Mouse (Mus musculus): ENCODE measurements around the gene Magoh. TPM values are rescaled to one million over a fixed set of nuclear protein-coding genes. Genes with fewer than 3 reads are reported as not detected.
A peak's percentile ranks its signal among the peaks of the same experiment; 100 is the strongest.

Gene Magoh
- polyA plus RNA-seq, 1 experiment from 2014 or later: 214 TPM

GRCm38 (mm10) chr4:107846795-107847194, 32.8 kb upstream of the Magoh start:
- H3K9ac ChIP-seq: no peak overlapping the region
- no peak for ATAC-seq (ENCODE audit: insufficient number of reproducible peaks, insufficient read depth, low FRiP score, low TSS enrichment, low read depth)
- 0 out of 2 replicates have a peak, but pooled peaks cover 2% of the 10 kb centered on the region for H3K36me3 ChIP-seq
- WGBS: 60% methylated on average over 7 of the region's 7 CpGs
- H3K4me1 ChIP-seq: peaks cover 12% of the 10 kb centered on the region
- no peak overlapping the region for H3K4me3 ChIP-seq
- no peak overlapping the region for H3K27ac ChIP-seq
- H3K4me2 ChIP-seq: no peak overlapping the region
- no peaks in the 10 kb centered on the region for H3K9me3 ChIP-seq
- peaks cover 24% of the 10 kb centered on the region for H3K27me3 ChIP-seq

GRCm38 (mm10) chr4:107848546-107848945, 31.0 kb upstream of the Magoh start:
- H3K9me3 ChIP-seq: no peaks in the 10 kb centered on the region
- 82% methylated on average over 5 of the region's 5 CpGs for WGBS
- ATAC-seq (ENCODE audit: insufficient number of reproducible peaks, insufficient read depth, low FRiP score, low TSS enrichment, low read depth): no peak
- no peak overlapping the region for H3K27ac ChIP-seq
- H3K4me3 ChIP-seq: no peak overlapping the region
- peaks cover 6% of the 10 kb centered on the region for H3K4me1 ChIP-seq
- 0 out of 2 replicates have a peak, but pooled peaks cover 2% of the 10 kb centered on the region for H3K36me3 ChIP-seq
- no peak overlapping the region for H3K9ac ChIP-seq
- H3K4me2 ChIP-seq: no peak overlapping the region
- H3K27me3 ChIP-seq: peaks cover 24% of the 10 kb centered on the region

GRCm38 (mm10) chr4:107849621-107850020, 29.9 kb upstream of the Magoh start:
- H3K27ac ChIP-seq: no peak overlapping the region
- no peak overlapping the region for H3K4me2 ChIP-seq
- peaks cover 24% of the 10 kb centered on the region for H3K27me3 ChIP-seq
- H3K36me3 ChIP-seq: 0 out of 2 replicates have a peak, but pooled peaks cover 5% of the 10 kb centered on the region
- no peak for ATAC-seq (ENCODE audit: insufficient number of reproducible peaks, insufficient read depth, low FRiP score, low TSS enrichment, low read depth)
- no peak overlapping the region for H3K4me3 ChIP-seq
- H3K9ac ChIP-seq: no peak overlapping the region
- 83% methylated on average over 9 of the region's 9 CpGs for WGBS
- peaks cover 6% of the 10 kb centered on the region for H3K4me1 ChIP-seq
- no peaks in the 10 kb centered on the region for H3K9me3 ChIP-seq

- 87% methylated on average over 8 of the region's 8 CpGs for WGBS
Measured at GRCm38 (mm10) chr4:107850091-107850490, 29.5 kb upstream of the Magoh start.

GRCm38 (mm10) chr4:107853333-107853732, 26.2 kb upstream of the Magoh start:
- Histone ChIP-seq H3K27me3 (no peaks in the 10 kb centered on the region), H3K36me3 (peaks cover 11% of the 10 kb centered on the region; the same call in 1 of the 2 replicates), H3K9me3 (no peaks in the 10 kb centered on the region), H3K4me1 (no peaks in the 10 kb centered on the region), H3K9ac (no peak overlapping the region), H3K4me2 (no peak overlapping the region), H3K4me3 (no peak overlapping the region), H3K27ac (no peak overlapping the region)
- ATAC-seq (ENCODE audit: insufficient number of reproducible peaks, insufficient read depth, low FRiP score, low TSS enrichment, low read depth): no peak
- WGBS: 91% methylated on average over 8 of the region's 8 CpGs

More at GRCm38 (mm10) chr4:107850091-107850490, 29.5 kb upstream of the Magoh start:
- Histone ChIP-seq H3K27ac (no peak overlapping the region), H3K36me3 (0 out of 2 replicates have a peak, but pooled peaks cover 5% of the 10 kb centered on the region), H3K4me1 (peaks cover 6% of the 10 kb centered on the region), H3K27me3 (peaks cover 23% of the 10 kb centered on the region), H3K9me3 (no peaks in the 10 kb centered on the region), H3K9ac (no peak overlapping the region), H3K4me3 (no peak overlapping the region), H3K4me2 (no peak overlapping the region)
- ATAC-seq (ENCODE audit: insufficient number of reproducible peaks, insufficient read depth, low FRiP score, low TSS enrichment, low read depth): no peak

- Histone ChIP-seq H3K27ac (no peak overlapping the region), H3K9ac (0 out of 2 replicates have a peak overlapping the region, but pooled peaks have one; percentile 16), H3K9me3 (no peaks in the 10 kb centered on the region), H3K4me1 (no peaks in the 10 kb centered on the region), H3K4me2 (no peak overlapping the region), H3K4me3 (no peak overlapping the region), H3K27me3 (no peaks in the 10 kb centered on the region), H3K36me3 (peaks cover 15% of the 10 kb centered on the region; the same call in 1 of the 2 replicates)
- 82% methylated on average over 7 of the region's 7 CpGs for WGBS
- no peak for ATAC-seq (ENCODE audit: insufficient number of reproducible peaks, insufficient read depth, low FRiP score, low TSS enrichment, low read depth)
Measured at GRCm38 (mm10) chr4:107853836-107854235, 25.7 kb upstream of the Magoh start.

- H3K9me3 ChIP-seq: no peaks in the 10 kb centered on the region
- H3K4me2 ChIP-seq: no peak overlapping the region
- no peaks in the 10 kb centered on the region for H3K4me1 ChIP-seq
- no peak overlapping the region for H3K9ac ChIP-seq
- H3K27ac ChIP-seq: no peak overlapping the region
- no peaks in the 10 kb centered on the region for H3K27me3 ChIP-seq
- no peak for ATAC-seq (ENCODE audit: insufficient number of reproducible peaks, insufficient read depth, low FRiP score, low TSS enrichment, low read depth)
- 80% methylated on average over 11 of the region's 11 CpGs for whole genome bisulfite sequencing
- H3K4me3 ChIP-seq: no peak overlapping the region
- peaks cover 15% of the 10 kb centered on the region; the same call in 1 of the 2 replicates for H3K36me3 ChIP-seq
Measured at GRCm38 (mm10) chr4:107856958-107857686, 22.4 kb upstream of the Magoh start.

- H3K4me3 ChIP-seq: no peak overlapping the region
- no peak overlapping the region for H3K27ac ChIP-seq
- no peaks in the 10 kb centered on the region for H3K9me3 ChIP-seq
- no peak for ATAC-seq (ENCODE audit: insufficient number of reproducible peaks, insufficient read depth, low FRiP score, low TSS enrichment, low read depth)
- no peak overlapping the region for H3K4me2 ChIP-seq
- no peak overlapping the region for H3K9ac ChIP-seq
- WGBS: 91% methylated on average over 7 of the region's 7 CpGs
- H3K4me1 ChIP-seq: no peaks in the 10 kb centered on the region
- no peaks in the 10 kb centered on the region for H3K27me3 ChIP-seq
- peaks cover 12% of the 10 kb centered on the region; the same call in 1 of the 2 replicates for H3K36me3 ChIP-seq
Measured at GRCm38 (mm10) chr4:107858995-107859394, 20.6 kb upstream of the Magoh start.

GRCm38 (mm10) chr4:107864866-107865265, 14.7 kb upstream of the Magoh start:
- Histone ChIP-seq H3K4me1 (no peaks in the 10 kb centered on the region), H3K9me3 (no peaks in the 10 kb centered on the region), H3K9ac (no peak overlapping the region), H3K27ac (no peak overlapping the region), H3K4me3 (no peak overlapping the region), H3K4me2 (no peak overlapping the region), H3K36me3 (no peaks in the 10 kb centered on the region; the same call in 1 of the 2 replicates), H3K27me3 (no peaks in the 10 kb centered on the region)
- ATAC-seq (ENCODE audit: insufficient number of reproducible peaks, insufficient read depth, low FRiP score, low TSS enrichment, low read depth): no peak
- 86% methylated on average over 4 of the region's 4 CpGs for WGBS

GRCm38 (mm10) chr4:107881631-107882030, 2.1 kb downstream of the Magoh start:
- no peak overlapping the region for H3K4me3 ChIP-seq
- no peaks in the 10 kb centered on the region for H3K9me3 ChIP-seq
- no peaks in the 10 kb centered on the region for H3K27me3 ChIP-seq
- no peak for ATAC-seq (ENCODE audit: insufficient number of reproducible peaks, insufficient read depth, low FRiP score, low TSS enrichment, low read depth)
- no peak overlapping the region for H3K9ac ChIP-seq
- peaks cover 11% of the 10 kb centered on the region for H3K4me1 ChIP-seq
- peaks cover 51% of the 10 kb centered on the region for H3K36me3 ChIP-seq
- H3K4me2 ChIP-seq: no peak overlapping the region
- H3K27ac ChIP-seq: no peak overlapping the region
- WGBS: 98% methylated on average over 1 of the region's 1 CpGs

GRCm38 (mm10) chr4:107886371-107886770, 6.8 kb downstream of the Magoh start:
- Histone ChIP-seq H3K9me3 (no peaks in the 10 kb centered on the region), H3K4me2 (no peak overlapping the region), H3K27me3 (no peaks in the 10 kb centered on the region), H3K36me3 (peaks cover 60% of the 10 kb centered on the region), H3K4me1 (peaks cover 15% of the 10 kb centered on the region), H3K9ac (no peak overlapping the region), H3K27ac (no peak overlapping the region), H3K4me3 (no peak overlapping the region)
- WGBS: 79% methylated on average over 7 of the region's 7 CpGs
- ATAC-seq (ENCODE audit: insufficient number of reproducible peaks, insufficient read depth, low FRiP score, low TSS enrichment, low read depth): no peak

GRCm38 (mm10) chr4:107889385-107889730, 9.8 kb downstream of the Magoh start:
- 2% methylated on average over 12 of the region's 12 CpGs for WGBS
- H3K4me3 ChIP-seq: peak overlapping the region; percentile 56
- peaks cover 15% of the 10 kb centered on the region for H3K4me1 ChIP-seq
- no peaks in the 10 kb centered on the region for H3K9me3 ChIP-seq
- H3K9ac ChIP-seq: peak overlapping the region; percentile 77
- peaks cover 58% of the 10 kb centered on the region for H3K36me3 ChIP-seq
- peak overlapping the region; percentile 92 for H3K27ac ChIP-seq
- H3K27me3 ChIP-seq: no peaks in the 10 kb centered on the region
- peak; percentile 7; the same call in 1 of the 2 replicates for ATAC-seq (ENCODE audit: insufficient number of reproducible peaks, insufficient read depth, low FRiP score, low TSS enrichment, low read depth)
- peak overlapping the region; percentile 78 for H3K4me2 ChIP-seq
